Mouse (Mus musculus) adrenal gland, postnatal 14 days (tissue): ENCODE measurements around the gene Adgrl1. TPM values are rescaled to one million over a fixed set of nuclear protein-coding genes. Genes with fewer than 3 reads are reported as not detected.
"Not testable (repeated sequence)": the region's sequence is repeated elsewhere in the genome, so short reads cannot be mapped to it uniquely, and the experiment has no call there.

Source experiments
- DNase-seq: peaks from one replicate; pipeline ENCODE4 v3.0.0; 2021; ENCODE audit warnings: mixed read lengths
- total RNA-seq: library from RNA; stranded (reverse); gene quantifications from 2 replicates; pipeline ENCODE4 v1.2.3, GENCODE M21; 2021

Adgrl1 gene
- total RNA-seq, 1 experiment from 2014 or later: 63.1 TPM

GRCm38 (mm10) chr8:83955106-83955957 is 55.4 kb downstream of the Adgrl1 start, which contains the start of the genes Gm10644 and Asf1b:
Gene Gm10644, minus strand, starts transcription at chr8:83955205.
Gene Asf1b, plus strand, starts transcription at chr8:83955507.
- DNase-seq: peak; percentile 99

- no peak for DNase-seq
Observed at GRCm38 (mm10) chr8:83955958-83956218, 56.0 kb downstream of the Adgrl1 start.

- peak; percentile 39 for DNase-seq
Observed at GRCm38 (mm10) chr8:83956789-83957188, 56.9 kb downstream of the Adgrl1 start.

- peak; percentile 77 for DNase-seq
Observed at GRCm38 (mm10) chr8:83964015-83964765, 64.3 kb downstream of the Adgrl1 start.

- DNase-seq: no peak
Observed at GRCm38 (mm10) chr8:83967701-83968100, 67.8 kb downstream of the Adgrl1 start.

- DNase-seq: no peak
Observed at GRCm38 (mm10) chr8:83971121-83971520, 71.2 kb downstream of the Adgrl1 start.

- DNase-seq: no peak
Observed at GRCm38 (mm10) chr8:83971661-83972060, 71.8 kb downstream of the Adgrl1 start.

GRCm38 (mm10) chr8:83972150-83973120 is 72.5 kb downstream of the Adgrl1 start, which contains the start of gene Prkaca:
Gene Prkaca, plus strand, starts transcription at chr8:83972993.
- DNase-seq: peak; percentile 99

- DNase-seq: peak; percentile 56
Observed at GRCm38 (mm10) chr8:83973161-83974031, 73.5 kb downstream of the Adgrl1 start.

- DNase-seq: no peak
Observed at GRCm38 (mm10) chr8:83974521-83974920, 74.6 kb downstream of the Adgrl1 start.

- peak; percentile 58 for DNase-seq
Observed at GRCm38 (mm10) chr8:83976101-83976630, 76.3 kb downstream of the Adgrl1 start.

GRCm38 (mm10) chr8:83976779-83977350 is 77.0 kb downstream of the Adgrl1 start:
- DNase-seq: peak; percentile 46

- DNase-seq: peak; percentile 65
Observed at GRCm38 (mm10) chr8:83977646-83978045, 77.7 kb downstream of the Adgrl1 start.

- DNase-seq: no peak
Observed at GRCm38 (mm10) chr8:83978200-83978599, 78.3 kb downstream of the Adgrl1 start.

GRCm38 (mm10) chr8:83980250-83980649 is 80.3 kb downstream of the Adgrl1 start:
- peak; percentile 38 for DNase-seq

GRCm38 (mm10) chr8:83980845-83981244 is 80.9 kb downstream of the Adgrl1 start:
- DNase-seq: peak; percentile 69

GRCm38 (mm10) chr8:83981533-83981932 is 81.6 kb downstream of the Adgrl1 start:
- no peak for DNase-seq

- DNase-seq: no peak
Observed at GRCm38 (mm10) chr8:83982449-83982848, 82.5 kb downstream of the Adgrl1 start.

- DNase-seq: not testable (repeated sequence)
Observed at GRCm38 (mm10) chr8:83983222-83983621, 83.3 kb downstream of the Adgrl1 start.

GRCm38 (mm10) chr8:83989243-83989642 is 89.3 kb downstream of the Adgrl1 start:
- no peak for DNase-seq
